Mouse (Mus musculus) MEL (cell line): ENCODE results near the gene Clpp. TPM values are rescaled to one million over a fixed set of nuclear protein-coding genes. Genes with fewer than 3 reads are reported as not detected.
A peak's percentile ranks its signal among the peaks of the same experiment; 100 is the strongest.

Source experiments
- DNase-seq: peaks from one replicate; pipeline ENCODE4 v3.0.0; 2011; ENCODE audit warnings: low read depth, low spot score
- H3K27ac ChIP-seq: 2 replicates; pipeline ENCODE4 v1.5.1; 2012; ENCODE audit warnings: low read depth, mild to moderate bottlenecking, control low read depth, low read length, moderate library complexity; ENCODE audit not compliant: control insufficient read depth
- H3K27me3 ChIP-seq, 2 experiments: fragments of 150-350 bp in 1 of 2; sonication (generic) in 1 of 2; 2 replicates each; pipeline ENCODE4 v1.6.1; 2012; ENCODE audit warnings: low read length in 2 of 2, mild to moderate bottlenecking in 2 of 2, improper control_type of control experiment in 1 of 2, moderate library complexity in 1 of 2; ENCODE audit not compliant: insufficient read depth in 2 of 2, control insufficient read depth in 1 of 2
- H3K36me3 ChIP-seq, 2 experiments: 2 replicates each; pipeline ENCODE4 v1.6.1; 2012 to 2014; ENCODE audit warnings: low read length in 2 of 2, improper control_type of control experiment in 1 of 2, inconsistent platforms in 1 of 2, mild to moderate bottlenecking in 1 of 2; ENCODE audit not compliant: insufficient read depth in 2 of 2, control insufficient read depth in 1 of 2
- H3K4me1 ChIP-seq, 2 experiments: fragments of 150-350 bp in 1 of 2; sonication (generic) in 1 of 2; 2 replicates each; pipeline ENCODE4 v1.6.1; 2012; ENCODE audit warnings: low read length in 2 of 2, improper control_type of control experiment in 1 of 2, mild to moderate bottlenecking in 1 of 2; ENCODE audit not compliant: insufficient read depth in 2 of 2, control insufficient read depth in 1 of 2
- H3K4me3 ChIP-seq, 2 experiments: fragments of 150-350 bp in 1 of 2; sonication (generic) in 1 of 2; 2 replicates each; pipeline ENCODE4 v1.5.1; 2012; ENCODE audit warnings: low read depth in 2 of 2, low read length in 2 of 2, mild to moderate bottlenecking in 2 of 2, moderate library complexity in 2 of 2, control low read depth in 1 of 2, improper control_type of control experiment in 1 of 2; ENCODE audit not compliant: control insufficient read depth in 1 of 2, insufficient read depth in 1 of 2
- H3K79me2 ChIP-seq: 2 replicates; pipeline ENCODE4 v1.6.1; 2012; ENCODE audit warnings: mild to moderate bottlenecking, low read length, moderate library complexity; ENCODE audit not compliant: control insufficient read depth, poor library complexity, insufficient read depth
- H3K9ac ChIP-seq: 2 replicates; pipeline ENCODE4 v1.6.1; 2012; ENCODE audit warnings: low read depth, mild to moderate bottlenecking, control low read depth, low read length, moderate library complexity; ENCODE audit not compliant: control insufficient read depth, poor library complexity, severe bottlenecking
- H3K9me3 ChIP-seq: fragments of 150-350 bp; sonication (generic); replicated peaks from 2 replicates; pipeline ENCODE4 v1.6.1; 2012; ENCODE audit warnings: mild to moderate bottlenecking, low read length, improper control_type of control experiment, moderate library complexity; ENCODE audit not compliant: insufficient read depth
- BHLHE40 ChIP-seq: IDR thresholded peaks from 2 replicates; pipeline ENCODE4 v1.6.1; 2012; ENCODE audit warnings: low read depth, mild to moderate bottlenecking, inconsistent platforms, low read length, improper control_type of control experiment, borderline replicate concordance
- CTCF ChIP-seq, 3 experiments: IDR thresholded peaks in 2 of 3; conservative IDR thresholded peaks in 1 of 3; 2 replicates each; pipeline ENCODE4 v1.5.1; 2011 to 2012; ENCODE audit warnings: low read length in 3 of 3, low read depth in 2 of 3, mild to moderate bottlenecking in 2 of 3, improper control_type of control experiment in 1 of 3, inconsistent platforms in 1 of 3, mixed read lengths in 1 of 3, moderate library complexity in 1 of 3; ENCODE audit not compliant: control insufficient read depth in 1 of 3, insufficient read depth in 1 of 3, poor library complexity in 1 of 3, severe bottlenecking in 1 of 3
- ELF1 ChIP-seq: IDR thresholded peaks from 2 replicates; pipeline ENCODE4 v1.6.1; 2014; ENCODE audit warnings: low read depth, mild to moderate bottlenecking, inconsistent platforms, low read length, improper control_type of control experiment, moderate library complexity
- EP300 ChIP-seq, 2 experiments: IDR thresholded peaks; 2 replicates each; pipeline ENCODE4 v1.6.1; 2011; ENCODE audit warnings: improper control_type of control experiment in 2 of 2, low read length in 2 of 2, low read depth in 1 of 2, mild to moderate bottlenecking in 1 of 2
- ETS1 ChIP-seq: IDR thresholded peaks from 2 replicates; pipeline ENCODE4 v1.6.1; 2012; ENCODE audit warnings: low read depth, mild to moderate bottlenecking, inconsistent platforms, low read length, improper control_type of control experiment, moderate library complexity
- GATA1 ChIP-seq: IDR thresholded peaks from 2 replicates; pipeline ENCODE4 v1.6.1; 2011; ENCODE audit warnings: low read depth, low read length, improper control_type of control experiment
- JUND ChIP-seq: IDR thresholded peaks from 2 replicates; pipeline ENCODE4 v1.6.1; 2011; ENCODE audit warnings: low read depth, mild to moderate bottlenecking, improper control_type of control experiment, low read length
- KAT2A ChIP-seq: conservative IDR thresholded peaks from 2 replicates; pipeline ENCODE4 v1.6.1; 2012; ENCODE audit warnings: low read depth, low read length, improper control_type of control experiment, inconsistent platforms
- MAX ChIP-seq: IDR thresholded peaks from 2 replicates; pipeline ENCODE4 v1.6.1; 2011; ENCODE audit warnings: low read length, improper control_type of control experiment
- MEF2A ChIP-seq: IDR thresholded peaks from 2 replicates; pipeline ENCODE4 v1.6.1; 2014; ENCODE audit warnings: low read depth, mild to moderate bottlenecking, inconsistent platforms, low read length, improper control_type of control experiment; ENCODE audit not compliant: poor library complexity, insufficient replicate concordance, severe bottlenecking; ENCODE audit errors: extremely low read depth
- RCOR1 ChIP-seq: IDR thresholded peaks from 2 replicates; pipeline ENCODE4 v1.6.1; 2012; ENCODE audit warnings: low read depth, mild to moderate bottlenecking, inconsistent platforms, low read length, improper control_type of control experiment
- SIN3A ChIP-seq: IDR thresholded peaks from 2 replicates; pipeline ENCODE4 v1.6.1; 2012; ENCODE audit warnings: low read length, improper control_type of control experiment, inconsistent platforms
- SMC3 ChIP-seq: IDR thresholded peaks from 2 replicates; pipeline ENCODE4 v1.6.1; 2011; ENCODE audit warnings: low read depth, low read length, improper control_type of control experiment
- TAL1 ChIP-seq: IDR thresholded peaks from 2 replicates; pipeline ENCODE4 v1.6.1; 2012; ENCODE audit warnings: mild to moderate bottlenecking, inconsistent platforms, low read length, moderate library complexity, mixed read lengths
- TBP ChIP-seq: IDR thresholded peaks from 2 replicates; pipeline ENCODE4 v1.8.0; 2011; ENCODE audit warnings: low read depth, low read length, improper control_type of control experiment
- TCF12 ChIP-seq: IDR thresholded peaks from 2 replicates; pipeline ENCODE4 v1.6.1; 2014; ENCODE audit warnings: low read depth, mild to moderate bottlenecking, inconsistent platforms, low read length, improper control_type of control experiment, moderate library complexity
- USF2 ChIP-seq, 2 experiments: IDR thresholded peaks; 2 replicates each; pipeline ENCODE4 v1.6.1; 2011 to 2012; ENCODE audit warnings: improper control_type of control experiment in 2 of 2, low read length in 2 of 2, borderline replicate concordance in 1 of 2, inconsistent platforms in 1 of 2, low read depth in 1 of 2, mild to moderate bottlenecking in 1 of 2; ENCODE audit not compliant: insufficient read depth in 1 of 2
- ZKSCAN1 ChIP-seq: IDR thresholded peaks from 2 replicates; pipeline ENCODE4 v1.6.1; 2012; ENCODE audit warnings: low read depth, mild to moderate bottlenecking, inconsistent platforms, low read length, improper control_type of control experiment, moderate library complexity
- polyA plus RNA-seq, 2 experiments: library from polyadenylated mRNA; stranded (reverse) in 1 of 2; unstranded in 1 of 2; fragments of >175 nt in 1 of 2; fragments of >200 nt in 1 of 2; gene quantifications; 2 replicates each; pipeline versions ENCODE4 v1.2.1 to v1.2.4; 2012; ENCODE audit warnings: low replicate concordance in 2 of 2, low read depth in 1 of 2; ENCODE audit not compliant: insufficient read length in 2 of 2, insufficient read depth in 1 of 2, missing spikeins in 1 of 2
- total RNA-seq: library from RNA; depleted of rRNA; stranded (reverse); fragments of 300-350 nt; gene quantifications from 2 replicates; pipeline ENCODE4 v1.2.3, GENCODE M21; 2012

Gene Clpp
- total and polyA plus RNA-seq, 3 experiments, result 177 to 178 TPM; not detected in 1

- Histone ChIP-seq H3K4me3 (no peak overlapping the region), H3K4me1 (peaks cover 3 to 20% of the 10 kb centered on the region in 2 experiments; a peak in 3 of 4 replicates)
These were observed 13.9 kb downstream of the Clpp start for GRCm38 (mm10) chr17:57003994-57004393.

DNA sequence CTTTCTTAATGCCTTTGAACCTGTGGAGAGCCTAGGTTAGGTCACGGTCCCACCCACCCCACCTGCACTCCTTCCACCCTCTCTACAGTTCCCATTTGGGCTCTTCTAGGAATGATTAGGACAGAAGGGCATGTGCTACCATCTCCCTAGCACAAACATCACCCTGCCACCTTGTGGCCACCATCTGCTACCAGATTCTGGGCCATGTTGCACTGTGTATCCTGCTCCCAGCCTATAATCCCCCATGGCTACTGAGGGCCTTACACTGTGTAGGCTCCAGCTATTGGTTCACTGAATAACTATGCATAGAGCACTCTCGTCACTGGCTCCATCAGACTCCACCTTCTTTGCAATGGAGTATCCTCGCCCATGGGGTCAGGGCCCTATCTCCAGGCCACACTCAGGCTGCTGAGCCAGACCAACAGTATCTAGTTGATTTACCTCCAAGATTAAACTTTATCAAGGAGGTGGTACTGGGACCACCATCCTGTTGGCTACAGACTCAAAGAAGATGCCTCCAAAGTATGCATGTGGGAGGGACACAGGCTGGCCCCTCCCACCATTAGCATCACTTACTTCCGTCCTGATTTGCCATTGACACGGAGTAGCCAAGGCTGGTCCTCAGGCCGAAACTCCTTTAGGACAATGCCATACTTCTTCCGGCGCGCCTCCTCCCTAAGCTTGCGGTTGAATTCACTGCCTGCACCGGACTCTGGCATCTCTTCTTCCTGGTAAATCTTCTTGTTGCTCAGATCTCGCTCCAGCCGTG is 17.2 kb downstream of the Clpp start:
- Histone ChIP-seq H3K27ac (no peak overlapping the region), H3K4me1 (peaks cover 9 to 31% of the 10 kb centered on the region in 2 experiments; a peak in 3 of 4 replicates), H3K9ac (no peak overlapping the region), H3K36me3 (peaks cover 2 to 23% of the 10 kb centered on the region in 2 experiments)
- TF ChIP-seq MAX, result no peak
- peak; percentile 35 for TF ChIP-seq SMC3
- TF ChIP-seq CTCF (IDR thresholded peaks at IDR 0.05 in 2 of 3, conservative IDR thresholded peaks at IDR 0.05 in 1 of 3; ENCODE audit: control insufficient read depth in 1 of 3, insufficient read depth in 1 of 3, low read depth in 2 of 3, low read length in 3 of 3, poor library complexity in 1 of 3, severe bottlenecking in 1 of 3), result peak in 2 of 3 experiments; percentile 32 to 40; a peak in 5 of 6 replicates
- TF ChIP-seq ZKSCAN1, result no peak
- TF ChIP-seq, all 39 proteins: peak for 2
- DNase-seq, result no peak
- no peaks in the 10 kb centered on the region for H3K9me3 ChIP-seq
- H3K79me2 ChIP-seq, result peaks cover 20% of the 10 kb centered on the region
- no peaks in the 10 kb centered on the region for H3K27me3 ChIP-seq
- no peak overlapping the region for H3K4me3 ChIP-seq

More at GRCm38 (mm10) chr17:57003994-57004393, 13.9 kb downstream of the Clpp start:
- no peak overlapping the region for H3K9ac ChIP-seq
- DNase-seq, result peak; percentile 73
- 0 out of 2 replicates have a peak, but pooled peaks cover 1% of the 10 kb centered on the region for H3K79me2 ChIP-seq
- H3K36me3 ChIP-seq, result peaks cover 2 to 15% of the 10 kb centered on the region in 2 experiments; a peak in 3 of 4 replicates
- H3K27ac ChIP-seq, result peak overlapping the region; percentile 47
- no peaks in the 10 kb centered on the region for H3K9me3 ChIP-seq
- TF ChIP-seq GATA1 (peak; percentile 70), MEF2A (no peak), TCF12 (peak; percentile 29; the same call in 1 of the 2 replicates), JUND (peak; percentile 76; the same call in 1 of the 2 replicates), TAL1 (peak; percentile 93), ETS1 (no peak), EP300 (IDR thresholded peaks at IDR 0.05; ENCODE audit: low read depth in 1 of 2, low read length in 2 of 2) (peak; percentile 53 to 58; a peak in 2 of 4 replicates)
- no peaks in the 10 kb centered on the region for H3K27me3 ChIP-seq

- Histone ChIP-seq H3K36me3 (peaks cover under 1 to 10% of the 10 kb centered on the region in 2 experiments), H3K27me3 (no peaks in the 10 kb centered on the region), H3K9ac (peak overlapping the region; percentile 88), H3K79me2 (peaks cover 20% of the 10 kb centered on the region), H3K4me1 (peaks cover 6 to 17% of the 10 kb centered on the region in 2 experiments; a peak in 3 of 4 replicates), H3K9me3 (no peaks in the 10 kb centered on the region), H3K4me3 (peak overlapping the region; percentile 73 to 87), H3K27ac (peak overlapping the region; percentile 76)
- DNase-seq, result no peak
- TF ChIP-seq RCOR1 (no peak), BHLHE40 (no peak), ELF1 (no peak), SMC3 (no peak), TBP (no peak), SIN3A (no peak), KAT2A (no peak), USF2 (IDR thresholded peaks at IDR 0.05; ENCODE audit: borderline replicate concordance in 1 of 2, insufficient read depth in 1 of 2, low read depth in 1 of 2, low read length in 2 of 2) (no peak)
These were observed 20.8 kb downstream of the Clpp start for GRCm38 (mm10) chr17:57010911-57011235.
